In genomic region chr10:79794491-79794931, GRCm38 (mm10) we compare ENCODE assay signal across 8 mouse cellular contexts. TPM values are rescaled to one million over a fixed set of nuclear protein-coding genes. Genes with fewer than 3 reads are reported as not detected.
A peak's percentile ranks its signal among the peaks of the same experiment; 100 is the strongest.
DNase-seq lines count a peak whose midpoint lies in the region; ATAC-seq lines count a peak whose summit lies in the region.
"Had no signal": no experiment of that assay in that cellular context is flagged by ENCODE, and none has a peak within 500 bp of the region (broad histone marks: within the 10 kb centered on the region; RNA-seq: fewer than 3 reads in every experiment).

No protein-coding gene starts in this region.

- H3K36me3 ChIP-seq in intestine, embryonic 16.5 days (ENCODE audit: control insufficient read depth, insufficient read depth, low read length): no peaks in the 10 kb centered on the region

- WGBS in intestine, embryonic 16.5 days: 13% methylated on average over 10 of the region's 10 CpGs

- H3K4me2 ChIP-seq in intestine, embryonic 16.5 days (ENCODE audit: low read depth, low read length): peak overlapping the region; percentile 94

- no peaks in the 10 kb centered on the region for H3K27me3 ChIP-seq in intestine, embryonic 16.5 days (replicated peaks; ENCODE audit: control insufficient read depth, insufficient read depth, low read length)

- H3K27ac ChIP-seq in intestine, embryonic 16.5 days (ENCODE audit: low read length): peak overlapping the region; percentile 74

- peak; percentile 34 for ATAC-seq in intestine, embryonic 16.5 days

- peaks cover 22% of the 10 kb centered on the region for H3K4me1 ChIP-seq in intestine, embryonic 16.5 days (ENCODE audit: control insufficient read depth, insufficient read depth, low read length)

- peak overlapping the region; percentile 93 for H3K9ac ChIP-seq in intestine, embryonic 16.5 days (ENCODE audit: low read depth, low read length)

- no peaks in the 10 kb centered on the region; the same call in 1 of the 2 replicates for H3K9me3 ChIP-seq in intestine, embryonic 16.5 days (ENCODE audit: control insufficient read depth, low read length)

- peak; percentile 50 to 70 for DNase-seq in adrenal gland, adult 18-20 months (ENCODE audit: low spot score in 2 of 2)
- peak; percentile 73 for DNase-seq in cerebellum, adult 9-11 months
- DNase-seq in gastrocnemius, postnatal 36 days: peak; percentile 82 to 87
- peak; percentile 84 to 85 for DNase-seq in lung, adult 18-20 months
- DNase-seq in retina, embryonic 14.5 days (ENCODE audit: low spot score): peak; percentile 58
- no peak for DNase-seq in natural killer cell, adult 2 months (ENCODE audit: low spot score in 2 of 2)

- intact Hi-C loops in gastrocnemius, postnatal 36 days (cut with DNase I): no loop called here

- H3K4me3 ChIP-seq in intestine, embryonic 16.5 days (ENCODE audit: low read length): peak overlapping the region; percentile 89

RNA-seq across cellular contexts. Expression of gene Palm, which starts 1.1 kb away (rescaled TPM):
- 10 to 100 TPM; 59.4 to 62.2 TPM for total RNA-seq in adrenal gland, adult 18-20 months (2021)
- 10 to 100 TPM; 13.8 to 21.4 TPM for total RNA-seq in gastrocnemius, postnatal 36 days (2021)
- polyA plus RNA-seq in intestine, embryonic 16.5 days (2015; fragmentation: Nextera tagmentation; extraction: Ambion mirVana): 44.1 and 44.8 TPM in 2 replicates

RNA-seq across cellular contexts. Expression of gene Prss57, which starts 3.8 kb away (rescaled TPM):
- not detected for total RNA-seq in adrenal gland, adult 18-20 months (2021)
- total RNA-seq in gastrocnemius, postnatal 36 days (2021): not detected
- polyA plus RNA-seq in intestine, embryonic 16.5 days (2015; fragmentation: Nextera tagmentation; extraction: Ambion mirVana): 0.07 and 0.11 TPM in 2 replicates

RNA-seq across cellular contexts. Expression of gene Fstl3, which starts 17.4 kb away (rescaled TPM):
- 10 to 100 TPM; 11.0 to 28.5 TPM for total RNA-seq in adrenal gland, adult 18-20 months (2021)
- total RNA-seq in gastrocnemius, postnatal 36 days (2021): 1 to 10 TPM; 1.2 to 1.8 TPM
- 15.1 and 16.6 TPM in 2 replicates for polyA plus RNA-seq in intestine, embryonic 16.5 days (2015; fragmentation: Nextera tagmentation; extraction: Ambion mirVana)

RNA-seq across cellular contexts. Expression of gene Misp, which starts 26.3 kb away (rescaled TPM):
- total RNA-seq in adrenal gland, adult 18-20 months (2021): under 1 TPM; 0.60 to 0.74 TPM
- not detected for total RNA-seq in gastrocnemius, postnatal 36 days (2021)
- polyA plus RNA-seq in intestine, embryonic 16.5 days (2015; fragmentation: Nextera tagmentation; extraction: Ambion mirVana): 204 and 210 TPM in 2 replicates
- polyA plus RNA-seq: erythroblast, embryonic 14.5 days had no signal

RNA-seq across cellular contexts. Expression of gene Rnf126, which starts 27.8 kb away (rescaled TPM):
- 10 to 100 TPM; 47.4 to 51.1 TPM for total RNA-seq in adrenal gland, adult 18-20 months (2021)
- total RNA-seq in gastrocnemius, postnatal 36 days (2021): 10 to 100 TPM; 35.1 to 40.1 TPM
- polyA plus RNA-seq in intestine, embryonic 16.5 days (2015; fragmentation: Nextera tagmentation; extraction: Ambion mirVana): 39.7 and 56.6 TPM in 2 replicates

Comparison
In these comparisons a context has a peak if more than half of its experiments do, and no peak if none do; other contexts are left out.
1. DNase-seq: peak in adrenal gland, adult 18-20 months (2 of 2), cerebellum, adult 9-11 months (single experiment), gastrocnemius, postnatal 36 days (2 of 2), lung, adult 18-20 months (2 of 2) and retina, embryonic 14.5 days (single experiment); none in natural killer cell, adult 2 months (0 of 2).
2. RNA of gene Fstl3, which starts 17.4 kb away (total RNA-seq): 11.0 to 28.5 TPM in adrenal gland, adult 18-20 months; 1.2 to 1.8 TPM in gastrocnemius, postnatal 36 days; every median in the first group is over 4 times any median in the second.